Mouse (Mus musculus) 416B (cell line): ENCODE measurements around the gene Catsper3.

Experiments used
- DNase-seq: peaks from one replicate; pipeline ENCODE4 v3.0.0; 2011; ENCODE audit warnings: low read depth

Catsper3 gene

GRCm38 (mm10) chr13:55852205-55852604 is 67.8 kb downstream of the Catsper3 start:
- DNase-seq, result no peak

- no peak for DNase-seq
Observed at GRCm38 (mm10) chr13:55855793-55856192, 71.4 kb downstream of the Catsper3 start.

- no peak for DNase-seq
Observed at GRCm38 (mm10) chr13:55858463-55858862, 74.1 kb downstream of the Catsper3 start.
